Mouse (Mus musculus): ENCODE data around the gene Cmpk1. TPM values are rescaled to one million over a fixed set of nuclear protein-coding genes. Genes with fewer than 3 reads are reported as not detected.

Cmpk1 gene
- polyA plus RNA-seq, 2 experiments: 42.4 to 120 TPM

GRCm38 (mm10) chr4:114947395-114947794 is 39.6 kb downstream of the Cmpk1 start:
- no peak overlapping the region for H3K9ac ChIP-seq (ENCODE audit: low read depth, low read length, severe bottlenecking)
- peaks cover under 1% of the 10 kb centered on the region; the same call in 1 of the 2 replicates for H3K4me1 ChIP-seq (ENCODE audit: control insufficient read depth, insufficient read depth, low read length)
- peak; percentile 73 for DNase-seq (ENCODE audit: low spot score)
- no peak for TF ChIP-seq POLR2A (IDR thresholded peaks at IDR 0.05; ENCODE audit: borderline replicate concordance, extremely low read depth, insufficient read depth, insufficient read length)
- H3K27me3 ChIP-seq (ENCODE audit: control insufficient read depth, insufficient read depth, low read length): peaks cover 38% of the 10 kb centered on the region; the same call in 1 of the 2 replicates
- no peaks in the 10 kb centered on the region for H3K9me3 ChIP-seq (ENCODE audit: control insufficient read depth, low read length)
- WGBS: 29% methylated on average over 6 of the region's 6 CpGs
- no peak overlapping the region for H3K4me2 ChIP-seq (replicated peaks; ENCODE audit: low read depth, low read length, severe bottlenecking)
- H3K27ac ChIP-seq (replicated peaks; ENCODE audit: low read depth, low read length): no peak overlapping the region
- no peaks in the 10 kb centered on the region for H3K36me3 ChIP-seq (ENCODE audit: control insufficient read depth, insufficient read depth, low read length)
- ATAC-seq (ENCODE audit: low FRiP score, low read depth): peak; percentile 85; the same call in 1 of the 2 replicates
- H3K4me3 ChIP-seq (replicated peaks; ENCODE audit: low read length): no peak overlapping the region

GRCm38 (mm10) chr4:114946416-114946815 is 40.6 kb downstream of the Cmpk1 start:
- TF ChIP-seq POLR2A (IDR thresholded peaks at IDR 0.05; ENCODE audit: borderline replicate concordance, extremely low read depth, insufficient read depth, insufficient read length): no peak
- H3K4me2 ChIP-seq (replicated peaks; ENCODE audit: low read depth, low read length, severe bottlenecking): no peak overlapping the region

GRCm38 (mm10) chr4:114945021-114945420 is 42.0 kb downstream of the Cmpk1 start:
- Histone ChIP-seq H3K27me3 (ENCODE audit: control insufficient read depth, insufficient read depth, low read length) (peaks cover 38% of the 10 kb centered on the region; the same call in 1 of the 2 replicates), H3K4me3 (replicated peaks; ENCODE audit: low read length) (no peak overlapping the region), H3K27ac (replicated peaks; ENCODE audit: low read depth, low read length) (no peak overlapping the region), H3K9ac (ENCODE audit: low read depth, low read length, severe bottlenecking) (no peak overlapping the region), H3K9me3 (ENCODE audit: control insufficient read depth, low read length) (no peaks in the 10 kb centered on the region), H3K4me1 (ENCODE audit: control insufficient read depth, insufficient read depth, low read length) (peaks cover 6% of the 10 kb centered on the region; the same call in 1 of the 2 replicates), H3K36me3 (ENCODE audit: control insufficient read depth, insufficient read depth, low read length) (no peaks in the 10 kb centered on the region), H3K4me2 (replicated peaks; ENCODE audit: low read depth, low read length, severe bottlenecking) (no peak overlapping the region)
- ATAC-seq (ENCODE audit: low FRiP score, low read depth): no peak
- no peak for DNase-seq (ENCODE audit: low spot score)
- no peak for TF ChIP-seq POLR2A (IDR thresholded peaks at IDR 0.05; ENCODE audit: borderline replicate concordance, extremely low read depth, insufficient read depth, insufficient read length)
- 16% methylated on average over 5 of the region's 5 CpGs for WGBS

More at GRCm38 (mm10) chr4:114946416-114946815, 40.6 kb downstream of the Cmpk1 start:
- DNase-seq (ENCODE audit: low spot score) (no peak), ATAC-seq (ENCODE audit: low FRiP score, low read depth) (no peak)
- Histone ChIP-seq H3K36me3 (ENCODE audit: control insufficient read depth, insufficient read depth, low read length) (no peaks in the 10 kb centered on the region), H3K27ac (replicated peaks; ENCODE audit: low read depth, low read length) (no peak overlapping the region), H3K9ac (ENCODE audit: low read depth, low read length, severe bottlenecking) (no peak overlapping the region), H3K4me1 (ENCODE audit: control insufficient read depth, insufficient read depth, low read length) (peaks cover 6% of the 10 kb centered on the region; the same call in 1 of the 2 replicates), H3K9me3 (ENCODE audit: control insufficient read depth, low read length) (no peaks in the 10 kb centered on the region), H3K27me3 (ENCODE audit: control insufficient read depth, insufficient read depth, low read length) (peaks cover 38% of the 10 kb centered on the region; the same call in 1 of the 2 replicates), H3K4me3 (replicated peaks; ENCODE audit: low read length) (no peak overlapping the region)
- WGBS: 80% methylated on average over 4 of the region's 4 CpGs

GRCm38 (mm10) chr4:114942583-114942982 is 44.5 kb downstream of the Cmpk1 start:
- Histone ChIP-seq H3K27ac (replicated peaks; ENCODE audit: low read depth, low read length) (no peak overlapping the region), H3K27me3 (ENCODE audit: control insufficient read depth, insufficient read depth, low read length) (peaks cover 34% of the 10 kb centered on the region), H3K4me3 (replicated peaks; ENCODE audit: low read length) (no peak overlapping the region), H3K4me1 (ENCODE audit: control insufficient read depth, insufficient read depth, low read length) (peaks cover 6% of the 10 kb centered on the region; the same call in 1 of the 2 replicates), H3K4me2 (replicated peaks; ENCODE audit: low read depth, low read length, severe bottlenecking) (no peak overlapping the region), H3K9ac (ENCODE audit: low read depth, low read length, severe bottlenecking) (no peak overlapping the region), H3K36me3 (ENCODE audit: control insufficient read depth, insufficient read depth, low read length) (no peaks in the 10 kb centered on the region), H3K9me3 (ENCODE audit: control insufficient read depth, low read length) (no peaks in the 10 kb centered on the region)
- DNase-seq (ENCODE audit: low spot score) (peak; percentile 20), ATAC-seq (ENCODE audit: low FRiP score, low read depth) (0 out of 2 replicates have a peak, but pooled peaks have one; percentile 33)
- WGBS: 11% methylated on average over 8 of the region's 8 CpGs
- no peak for TF ChIP-seq POLR2A (IDR thresholded peaks at IDR 0.05; ENCODE audit: borderline replicate concordance, extremely low read depth, insufficient read depth, insufficient read length)

- no peak for TF ChIP-seq POLR2A (IDR thresholded peaks at IDR 0.05; ENCODE audit: borderline replicate concordance, extremely low read depth, insufficient read depth, insufficient read length)
Observed at GRCm38 (mm10) chr4:114942112-114942511, 44.9 kb downstream of the Cmpk1 start.

More at GRCm38 (mm10) chr4:114942112-114942511, 44.9 kb downstream of the Cmpk1 start:
- WGBS: 23% methylated on average over 4 of the region's 4 CpGs
- H3K4me2 ChIP-seq (replicated peaks; ENCODE audit: low read depth, low read length, severe bottlenecking): no peak overlapping the region
- H3K9me3 ChIP-seq (ENCODE audit: control insufficient read depth, low read length): no peaks in the 10 kb centered on the region
- H3K9ac ChIP-seq (ENCODE audit: low read depth, low read length, severe bottlenecking): no peak overlapping the region
- H3K4me1 ChIP-seq (ENCODE audit: control insufficient read depth, insufficient read depth, low read length): peaks cover 6% of the 10 kb centered on the region; the same call in 1 of the 2 replicates
- DNase-seq (ENCODE audit: low spot score): no peak
- H3K27me3 ChIP-seq (ENCODE audit: control insufficient read depth, insufficient read depth, low read length): peaks cover 32% of the 10 kb centered on the region
- no peaks in the 10 kb centered on the region for H3K36me3 ChIP-seq (ENCODE audit: control insufficient read depth, insufficient read depth, low read length)
- H3K4me3 ChIP-seq (replicated peaks; ENCODE audit: low read length): no peak overlapping the region
- no peak overlapping the region for H3K27ac ChIP-seq (replicated peaks; ENCODE audit: low read depth, low read length)
- ATAC-seq (ENCODE audit: low FRiP score, low read depth): 0 out of 2 replicates have a peak, but pooled peaks have one; percentile 29

Measured in limb, embryonic 14.5 days (tissue).